Mouse (Mus musculus) hindbrain, embryonic 12.5 days (tissue): ENCODE results near the gene Fmo1. TPM values are rescaled to one million over a fixed set of nuclear protein-coding genes. Genes with fewer than 3 reads are reported as not detected.

Experiments used
- ATAC-seq: fragments of 200-750 bp; cut with Nextera tagmentation; 2 replicates; pipeline ENCODE4 v1.8.0; 2017; ENCODE audit warnings: moderate TSS enrichment; ENCODE audit not compliant: low FRiP score
- H3K27ac ChIP-seq: fragments of 300-500 bp; sonication (generic); 2 replicates; pipeline ENCODE4 v1.5.1; 2016; ENCODE audit warnings: mild to moderate bottlenecking
- H3K27me3 ChIP-seq: fragments of 300-500 bp; sonication (generic); 2 replicates; pipeline ENCODE4 v1.6.1; 2016; ENCODE audit warnings: mild to moderate bottlenecking
- H3K36me3 ChIP-seq: fragments of 300-500 bp; sonication (generic); 2 replicates; pipeline ENCODE4 v1.6.1; 2016; ENCODE audit warnings: mild to moderate bottlenecking
- H3K4me1 ChIP-seq: fragments of 300-500 bp; sonication (generic); 2 replicates; pipeline ENCODE4 v1.6.1; 2016
- H3K4me2 ChIP-seq: fragments of 300-500 bp; sonication (generic); replicated peaks from 2 replicates; pipeline ENCODE4 v1.6.1; 2016; ENCODE audit warnings: mild to moderate bottlenecking
- H3K4me3 ChIP-seq: fragments of 300-500 bp; sonication (generic); 2 replicates; pipeline ENCODE4 v1.5.1; 2016; ENCODE audit warnings: mild to moderate bottlenecking
- H3K9ac ChIP-seq: fragments of 300-500 bp; sonication (generic); 2 replicates; pipeline ENCODE4 v1.6.1; 2016; ENCODE audit warnings: mild to moderate bottlenecking, moderate library complexity
- H3K9me3 ChIP-seq: fragments of 300-500 bp; sonication (generic); replicated peaks from 2 replicates; pipeline ENCODE4 v1.6.1; 2016; ENCODE audit warnings: mild to moderate bottlenecking
- WGBS: fragments of 180-500 bp; shearing (Covaris S2); methylation state at CpG from one replicate; pipeline ENCODE4 v1.1.7; 2016; 5-methylcytosine and 5-hydroxymethylcytosine counted together
- polyA plus RNA-seq: library from polyadenylated mRNA; unstranded; fragments of >200 nt; fragmentation: Nextera tagmentation; extraction: Ambion mirVana; gene quantifications from 2 replicates; pipeline ENCODE4 v1.2.1, GENCODE M21; 2016

Fmo1 gene
- 28.3 and 34.9 TPM in 2 replicates for polyA plus RNA-seq

GRCm38 (mm10) chr1:162866280-162866681 lies at the start of gene Fmo1:
Gene Fmo1, minus strand, starts transcription at chr1:162866610.
- Histone ChIP-seq H3K27me3 (no peaks in the 10 kb centered on the region), H3K36me3 (no peaks in the 10 kb centered on the region), H3K9ac (no peak within 1 kb of the TSS), H3K4me2 (no peak within 1 kb of the TSS), H3K4me3 (no peak within 1 kb of the TSS), H3K27ac (no peak within 1 kb of the TSS), H3K4me1 (0 out of 2 replicates have a peak, but pooled peaks cover 5% of the 10 kb centered on the region), H3K9me3 (0 out of 2 replicates have a peak, but pooled peaks cover 4% of the 10 kb centered on the region)
- no peak for ATAC-seq
- 72% methylated on average over 7 of the region's 7 CpGs for WGBS

- Histone ChIP-seq H3K27ac (no peak overlapping the region), H3K9me3 (no peaks in the 10 kb centered on the region), H3K4me1 (no peaks in the 10 kb centered on the region), H3K9ac (no peak overlapping the region), H3K4me3 (no peak overlapping the region), H3K4me2 (no peak overlapping the region), H3K27me3 (no peaks in the 10 kb centered on the region), H3K36me3 (no peaks in the 10 kb centered on the region)
- 84% methylated on average over 4 of the region's 4 CpGs for WGBS
- no peak for ATAC-seq
Observed at GRCm38 (mm10) chr1:162914932-162915556, 48.6 kb upstream of the Fmo1 start.

- Histone ChIP-seq H3K36me3 (no peaks in the 10 kb centered on the region), H3K9ac (no peak overlapping the region), H3K4me3 (no peak overlapping the region), H3K4me1 (no peaks in the 10 kb centered on the region), H3K27me3 (no peaks in the 10 kb centered on the region), H3K9me3 (no peaks in the 10 kb centered on the region), H3K27ac (no peak overlapping the region), H3K4me2 (no peak overlapping the region)
- ATAC-seq: no peak
Observed at GRCm38 (mm10) chr1:162912085-162912484, 45.7 kb upstream of the Fmo1 start.

GRCm38 (mm10) chr1:162901879-162902278 lies 35.5 kb upstream of the Fmo1 start:
- no peak overlapping the region for H3K27ac ChIP-seq
- WGBS: 67% methylated on average over 4 of the region's 4 CpGs
- H3K9ac ChIP-seq: no peak overlapping the region
- no peak overlapping the region for H3K4me2 ChIP-seq
- no peak overlapping the region for H3K4me3 ChIP-seq
- no peaks in the 10 kb centered on the region for H3K27me3 ChIP-seq
- no peaks in the 10 kb centered on the region for H3K9me3 ChIP-seq
- H3K36me3 ChIP-seq: no peaks in the 10 kb centered on the region
- H3K4me1 ChIP-seq: no peaks in the 10 kb centered on the region
- no peak for ATAC-seq

GRCm38 (mm10) chr1:162897838-162898811 lies 31.7 kb upstream of the Fmo1 start, which contains the start of gene Fmo2:
Gene Fmo2, minus strand, starts transcription at chr1:162898726.
- no peak for ATAC-seq
- H3K9me3 ChIP-seq: no peaks in the 10 kb centered on the region
- no peak within 1 kb of the TSS for H3K4me2 ChIP-seq
- H3K9ac ChIP-seq: no peak within 1 kb of the TSS
- H3K4me1 ChIP-seq: no peaks in the 10 kb centered on the region
- no peak within 1 kb of the TSS for H3K4me3 ChIP-seq
- no peaks in the 10 kb centered on the region for H3K27me3 ChIP-seq
- no peak within 1 kb of the TSS for H3K27ac ChIP-seq
- no peaks in the 10 kb centered on the region for H3K36me3 ChIP-seq
- 77% methylated on average over 14 of the region's 14 CpGs for WGBS

- WGBS: 43% methylated on average over 6 of the region's 6 CpGs
- Histone ChIP-seq H3K9ac (no peak overlapping the region), H3K27ac (no peak overlapping the region), H3K4me3 (no peak overlapping the region), H3K4me2 (no peak overlapping the region), H3K4me1 (no peaks in the 10 kb centered on the region), H3K27me3 (no peaks in the 10 kb centered on the region), H3K9me3 (no peaks in the 10 kb centered on the region), H3K36me3 (no peaks in the 10 kb centered on the region)
- no peak for ATAC-seq
Observed at GRCm38 (mm10) chr1:162895900-162896299, 29.5 kb upstream of the Fmo1 start.

- H3K27me3 ChIP-seq: no peaks in the 10 kb centered on the region
- no peaks in the 10 kb centered on the region for H3K9me3 ChIP-seq
- no peak overlapping the region for H3K4me3 ChIP-seq
- WGBS: 93% methylated on average over 6 of the region's 6 CpGs
- H3K9ac ChIP-seq: no peak overlapping the region
- H3K36me3 ChIP-seq: no peaks in the 10 kb centered on the region
- no peak overlapping the region for H3K4me2 ChIP-seq
- no peak for ATAC-seq
- no peaks in the 10 kb centered on the region for H3K4me1 ChIP-seq
- H3K27ac ChIP-seq: no peak overlapping the region
Observed at GRCm38 (mm10) chr1:162893014-162893413, 26.6 kb upstream of the Fmo1 start.

GRCm38 (mm10) chr1:162891980-162892451 lies 25.6 kb upstream of the Fmo1 start:
- Histone ChIP-seq H3K4me2 (no peak overlapping the region), H3K9me3 (no peaks in the 10 kb centered on the region), H3K27ac (no peak overlapping the region), H3K9ac (no peak overlapping the region), H3K36me3 (no peaks in the 10 kb centered on the region), H3K4me1 (no peaks in the 10 kb centered on the region), H3K4me3 (no peak overlapping the region), H3K27me3 (no peaks in the 10 kb centered on the region)
- no peak for ATAC-seq
- 79% methylated on average over 6 of the region's 6 CpGs for WGBS

- H3K4me3 ChIP-seq: no peak overlapping the region
Observed at GRCm38 (mm10) chr1:162888646-162889045, 22.2 kb upstream of the Fmo1 start.

GRCm38 (mm10) chr1:162887644-162888043 lies 21.2 kb upstream of the Fmo1 start:
- ATAC-seq: no peak
- no peak overlapping the region for H3K4me3 ChIP-seq
- H3K9me3 ChIP-seq: no peaks in the 10 kb centered on the region
- no peaks in the 10 kb centered on the region for H3K27me3 ChIP-seq
- H3K36me3 ChIP-seq: no peaks in the 10 kb centered on the region
- H3K4me1 ChIP-seq: no peaks in the 10 kb centered on the region
- no peak overlapping the region for H3K9ac ChIP-seq
- no peak overlapping the region for H3K4me2 ChIP-seq
- no peak overlapping the region for H3K27ac ChIP-seq
- WGBS: 93% methylated on average over 7 of the region's 7 CpGs

More at GRCm38 (mm10) chr1:162888646-162889045, 22.2 kb upstream of the Fmo1 start:
- no peaks in the 10 kb centered on the region for H3K36me3 ChIP-seq
- WGBS: 90% methylated on average over 12 of the region's 12 CpGs
- no peaks in the 10 kb centered on the region for H3K9me3 ChIP-seq
- no peaks in the 10 kb centered on the region for H3K4me1 ChIP-seq
- no peak overlapping the region for H3K4me2 ChIP-seq
- no peak overlapping the region for H3K9ac ChIP-seq
- no peak for ATAC-seq
- no peak overlapping the region for H3K27ac ChIP-seq
- no peaks in the 10 kb centered on the region for H3K27me3 ChIP-seq

GRCm38 (mm10) chr1:162886138-162886816 lies 19.9 kb upstream of the Fmo1 start:
- Histone ChIP-seq H3K4me1 (no peaks in the 10 kb centered on the region), H3K9ac (no peak overlapping the region), H3K4me2 (no peak overlapping the region), H3K36me3 (no peaks in the 10 kb centered on the region), H3K9me3 (no peaks in the 10 kb centered on the region), H3K27me3 (no peaks in the 10 kb centered on the region), H3K4me3 (no peak overlapping the region), H3K27ac (no peak overlapping the region)
- WGBS: 86% methylated on average over 11 of the region's 11 CpGs
- ATAC-seq: no peak

- H3K9me3 ChIP-seq: no peaks in the 10 kb centered on the region
- H3K4me2 ChIP-seq: no peak overlapping the region
- no peak for ATAC-seq
- WGBS: 89% methylated on average over 4 of the region's 4 CpGs
- no peaks in the 10 kb centered on the region for H3K36me3 ChIP-seq
- H3K27ac ChIP-seq: no peak overlapping the region
- H3K27me3 ChIP-seq: no peaks in the 10 kb centered on the region
- no peak overlapping the region for H3K9ac ChIP-seq
- H3K4me3 ChIP-seq: no peak overlapping the region
- H3K4me1 ChIP-seq: no peaks in the 10 kb centered on the region
Observed at GRCm38 (mm10) chr1:162882681-162883080, 16.3 kb upstream of the Fmo1 start.
